Mouse (Mus musculus) hindbrain, embryonic 10.5 days (tissue): ENCODE data around the gene Hoxa9. TPM values are rescaled to one million over a fixed set of nuclear protein-coding genes. Genes with fewer than 3 reads are reported as not detected.
A peak's percentile ranks its signal among the peaks of the same experiment; 100 is the strongest.

Experiments used
- DNase-seq: peaks from one replicate; pipeline ENCODE4 v3.0.0-alpha.2; 2017; ENCODE audit warnings: low spot score
- H3K27ac ChIP-seq: fragments of 300-500 bp; sonication (generic); 2 replicates; pipeline ENCODE4 v1.5.1; 2016; ENCODE audit warnings: mild to moderate bottlenecking, moderate library complexity
- H3K27me3 ChIP-seq: fragments of 300-500 bp; sonication (generic); 2 replicates; pipeline ENCODE4 v1.6.1; 2016; ENCODE audit warnings: mild to moderate bottlenecking; ENCODE audit not compliant: poor library complexity, insufficient read depth, severe bottlenecking
- H3K36me3 ChIP-seq: fragments of 300-500 bp; sonication (generic); 2 replicates; pipeline ENCODE4 v1.6.1; 2016; ENCODE audit warnings: mild to moderate bottlenecking, moderate library complexity
- H3K4me1 ChIP-seq: fragments of 300-500 bp; sonication (generic); replicated peaks from 2 replicates; pipeline ENCODE4 v1.6.1; 2016; ENCODE audit warnings: mild to moderate bottlenecking
- H3K4me3 ChIP-seq: fragments of 300-500 bp; sonication (generic); 2 replicates; pipeline ENCODE4 v1.5.1; 2016; ENCODE audit warnings: mild to moderate bottlenecking, moderate library complexity
- H3K9me3 ChIP-seq: fragments of 300-500 bp; sonication (generic); 2 replicates; pipeline ENCODE4 v1.6.1; 2016; ENCODE audit warnings: mild to moderate bottlenecking, moderate library complexity
- WGBS: fragments of 180-500 bp; shearing (Covaris S2); methylation state at CpG from one replicate; pipeline ENCODE4 v1.1.7; 2016; 5-methylcytosine and 5-hydroxymethylcytosine counted together
- polyA plus RNA-seq: library from polyadenylated mRNA; unstranded; fragments of >200 nt; fragmentation: Nextera tagmentation; extraction: Ambion mirVana; gene quantifications from 2 replicates; pipeline ENCODE4 v1.2.1, GENCODE M21; 2016

Gene Hoxa9
- polyA plus RNA-seq, 1 experiment from 2014 or later, result not detected

- H3K9me3 ChIP-seq, result no peaks in the 10 kb centered on the region
- H3K36me3 ChIP-seq, result no peaks in the 10 kb centered on the region
- no peak for DNase-seq
- no peak overlapping the region for H3K4me3 ChIP-seq
- H3K4me1 ChIP-seq, result peaks cover 10% of the 10 kb centered on the region; the same call in 1 of the 2 replicates
- no peak overlapping the region for H3K27ac ChIP-seq
- H3K27me3 ChIP-seq, result peaks cover 100% of the 10 kb centered on the region
- under 1% methylated on average over 71 of the region's 71 CpGs for WGBS
These were observed 14.3 kb upstream of the Hoxa9 start for GRCm38 (mm10) chr6:52245040-52245756.

- DNase-seq, result no peak
- peaks cover 12% of the 10 kb centered on the region; the same call in 1 of the 2 replicates for H3K4me1 ChIP-seq
- H3K27ac ChIP-seq, result no peak overlapping the region
- H3K4me3 ChIP-seq, result no peak overlapping the region
- H3K27me3 ChIP-seq, result peaks cover 100% of the 10 kb centered on the region
- H3K36me3 ChIP-seq, result no peaks in the 10 kb centered on the region
- H3K9me3 ChIP-seq, result no peaks in the 10 kb centered on the region
- WGBS, result 2% methylated on average over 23 of the region's 23 CpGs
These were observed 13.7 kb upstream of the Hoxa9 start for GRCm38 (mm10) chr6:52244471-52245039.

GRCm38 (mm10) chr6:52243681-52244121 lies 12.8 kb upstream of the Hoxa9 start:
- no peak for DNase-seq
- H3K36me3 ChIP-seq, result no peaks in the 10 kb centered on the region
- H3K4me3 ChIP-seq, result no peak overlapping the region
- H3K9me3 ChIP-seq, result no peaks in the 10 kb centered on the region
- peaks cover 12% of the 10 kb centered on the region; the same call in 1 of the 2 replicates for H3K4me1 ChIP-seq
- WGBS, result 1% methylated on average over 12 of the region's 12 CpGs
- H3K27ac ChIP-seq, result no peak overlapping the region
- peaks cover 100% of the 10 kb centered on the region for H3K27me3 ChIP-seq

GRCm38 (mm10) chr6:52242801-52243332 lies 12.0 kb upstream of the Hoxa9 start:
- Histone ChIP-seq H3K27ac (no peak overlapping the region), H3K36me3 (no peaks in the 10 kb centered on the region), H3K4me3 (no peak overlapping the region), H3K9me3 (no peaks in the 10 kb centered on the region), H3K4me1 (peaks cover 12% of the 10 kb centered on the region; the same call in 1 of the 2 replicates), H3K27me3 (peaks cover 100% of the 10 kb centered on the region)
- DNase-seq, result no peak
- WGBS, result 5% methylated on average over 4 of the region's 4 CpGs

GRCm38 (mm10) chr6:52241001-52241621 lies 10.2 kb upstream of the Hoxa9 start:
- WGBS, result 4% methylated on average over 9 of the region's 9 CpGs
- H3K27me3 ChIP-seq, result peaks cover 100% of the 10 kb centered on the region
- DNase-seq, result no peak

GRCm38 (mm10) chr6:52240389-52241000 lies 9.6 kb upstream of the Hoxa9 start, which contains the start of gene Hoxa10:
Gene Hoxa10, minus strand, starts transcription at chr6:52240854.
- H3K4me1 ChIP-seq, result peaks cover 4% of the 10 kb centered on the region; the same call in 1 of the 2 replicates
- H3K9me3 ChIP-seq, result no peaks in the 10 kb centered on the region
- WGBS, result under 1% methylated on average over 35 of the region's 35 CpGs
- peak; percentile 87 for DNase-seq
- H3K27me3 ChIP-seq, result peaks cover 100% of the 10 kb centered on the region
- no peak within 1 kb of the TSS for H3K27ac ChIP-seq
- H3K36me3 ChIP-seq, result no peaks in the 10 kb centered on the region
- peak within 1 kb of the TSS; percentile 18; the same call in 1 of the 2 replicates for H3K4me3 ChIP-seq

More at GRCm38 (mm10) chr6:52241001-52241621, 10.2 kb upstream of the Hoxa9 start:
- no peak overlapping the region for H3K27ac ChIP-seq
- peaks cover 6% of the 10 kb centered on the region; the same call in 1 of the 2 replicates for H3K4me1 ChIP-seq
- no peak overlapping the region for H3K4me3 ChIP-seq
- no peaks in the 10 kb centered on the region for H3K9me3 ChIP-seq
- no peaks in the 10 kb centered on the region for H3K36me3 ChIP-seq

- Histone ChIP-seq H3K4me1 (0 out of 2 replicates have a peak, but pooled peaks cover 5% of the 10 kb centered on the region), H3K27ac (no peak overlapping the region), H3K4me3 (peak overlapping the region; percentile 18; the same call in 1 of the 2 replicates), H3K27me3 (peaks cover 100% of the 10 kb centered on the region), H3K9me3 (no peaks in the 10 kb centered on the region), H3K36me3 (no peaks in the 10 kb centered on the region)
- no peak for DNase-seq
- 2% methylated on average over 30 of the region's 30 CpGs for WGBS
These were observed 8.9 kb upstream of the Hoxa9 start for GRCm38 (mm10) chr6:52239625-52240388.

- H3K27me3 ChIP-seq, result peaks cover 100% of the 10 kb centered on the region
- H3K4me3 ChIP-seq, result no peak overlapping the region
- no peak overlapping the region for H3K27ac ChIP-seq
- H3K4me1 ChIP-seq, result peaks cover 13% of the 10 kb centered on the region; the same call in 1 of the 2 replicates
- no peaks in the 10 kb centered on the region for H3K36me3 ChIP-seq
- DNase-seq, result no peak
- no peaks in the 10 kb centered on the region for H3K9me3 ChIP-seq
- 3% methylated on average over 7 of the region's 7 CpGs for WGBS
These were observed 8.1 kb upstream of the Hoxa9 start for GRCm38 (mm10) chr6:52238976-52239375.

GRCm38 (mm10) chr6:52238155-52238545 lies 7.3 kb upstream of the Hoxa9 start:
- Histone ChIP-seq H3K27me3 (peaks cover 100% of the 10 kb centered on the region), H3K4me3 (no peak overlapping the region), H3K4me1 (peaks cover 16% of the 10 kb centered on the region; the same call in 1 of the 2 replicates), H3K36me3 (no peaks in the 10 kb centered on the region), H3K9me3 (no peaks in the 10 kb centered on the region), H3K27ac (no peak overlapping the region)
- DNase-seq, result no peak
- WGBS, result 2% methylated on average over 7 of the region's 7 CpGs

GRCm38 (mm10) chr6:52237346-52238154 lies 6.7 kb upstream of the Hoxa9 start:
- no peaks in the 10 kb centered on the region for H3K9me3 ChIP-seq
- no peak overlapping the region for H3K4me3 ChIP-seq
- DNase-seq, result no peak
- H3K4me1 ChIP-seq, result peaks cover 16% of the 10 kb centered on the region; the same call in 1 of the 2 replicates
- H3K27ac ChIP-seq, result no peak overlapping the region
- WGBS, result 7% methylated on average over 10 of the region's 10 CpGs
- H3K36me3 ChIP-seq, result no peaks in the 10 kb centered on the region
- peaks cover 100% of the 10 kb centered on the region for H3K27me3 ChIP-seq

- no peaks in the 10 kb centered on the region for H3K9me3 ChIP-seq
- WGBS, result 5% methylated on average over 3 of the region's 3 CpGs
- no peak for DNase-seq
- no peaks in the 10 kb centered on the region for H3K36me3 ChIP-seq
- no peak overlapping the region for H3K27ac ChIP-seq
- H3K4me1 ChIP-seq, result peaks cover 16% of the 10 kb centered on the region; the same call in 1 of the 2 replicates
- H3K4me3 ChIP-seq, result no peak overlapping the region
- H3K27me3 ChIP-seq, result peaks cover 100% of the 10 kb centered on the region
These were observed 5.9 kb upstream of the Hoxa9 start for GRCm38 (mm10) chr6:52236806-52237205.
